Mouse (Mus musculus): Measurements from ENCODE around the gene Tln2.

Gene Tln2

GRCm38 (mm10) chr9:67559603-67560002, at the start of gene Tln2:
Tln2 (minus strand) TSS chr9:67559703.
- in situ Hi-C loops (cut with MboI; ENCODE audit: low pct_unique_long_range_greater_than_20kb in 1 of 2, low sequenced_read_pairs in 2 of 2, unreplicated experiment in 1 of 2), result no loop called here

- in situ Hi-C loops (cut with MboI; ENCODE audit: low pct_unique_long_range_greater_than_20kb in 1 of 2, low sequenced_read_pairs in 2 of 2, unreplicated experiment in 1 of 2), result no loop called here
These were observed 49.7 kb upstream of the Tln2 start for GRCm38 (mm10) chr9:67609226-67609625.

- in situ Hi-C loops (cut with MboI; ENCODE audit: low pct_unique_long_range_greater_than_20kb in 1 of 2, low sequenced_read_pairs in 2 of 2, unreplicated experiment in 1 of 2), result no loop called here
These were observed 48.4 kb upstream of the Tln2 start for GRCm38 (mm10) chr9:67607786-67608366.

- in situ Hi-C loops (cut with MboI; ENCODE audit: low pct_unique_long_range_greater_than_20kb in 1 of 2, low sequenced_read_pairs in 2 of 2, unreplicated experiment in 1 of 2), result no loop called here
These were observed 47.8 kb upstream of the Tln2 start for GRCm38 (mm10) chr9:67607268-67607667.

- in situ Hi-C loops (cut with MboI; ENCODE audit: low pct_unique_long_range_greater_than_20kb in 1 of 2, low sequenced_read_pairs in 2 of 2, unreplicated experiment in 1 of 2), result no loop called here
These were observed 46.4 kb upstream of the Tln2 start for GRCm38 (mm10) chr9:67605867-67606435.

GRCm38 (mm10) chr9:67604940-67605339, 45.4 kb upstream of the Tln2 start:
- in situ Hi-C loops (cut with MboI; ENCODE audit: low pct_unique_long_range_greater_than_20kb in 1 of 2, low sequenced_read_pairs in 2 of 2, unreplicated experiment in 1 of 2), result no loop called here

- in situ Hi-C loops (cut with MboI; ENCODE audit: low pct_unique_long_range_greater_than_20kb in 1 of 2, low sequenced_read_pairs in 2 of 2, unreplicated experiment in 1 of 2), result no loop called here
These were observed 42.8 kb upstream of the Tln2 start for GRCm38 (mm10) chr9:67602347-67602746.

- in situ Hi-C loops (cut with MboI; ENCODE audit: low pct_unique_long_range_greater_than_20kb in 1 of 2, low sequenced_read_pairs in 2 of 2, unreplicated experiment in 1 of 2), result no loop called here
These were observed 35.7 kb upstream of the Tln2 start for GRCm38 (mm10) chr9:67595221-67595620.

GRCm38 (mm10) chr9:67593469-67594141, 34.1 kb upstream of the Tln2 start:
- in situ Hi-C loops (cut with MboI; ENCODE audit: low pct_unique_long_range_greater_than_20kb in 1 of 2, low sequenced_read_pairs in 2 of 2, unreplicated experiment in 1 of 2), result no loop called here

- in situ Hi-C loops (cut with MboI; ENCODE audit: low pct_unique_long_range_greater_than_20kb in 1 of 2, low sequenced_read_pairs in 2 of 2, unreplicated experiment in 1 of 2), result no loop called here
These were observed 33.2 kb upstream of the Tln2 start for GRCm38 (mm10) chr9:67592726-67593125.

GRCm38 (mm10) chr9:67587111-67587510, 27.6 kb upstream of the Tln2 start:
- in situ Hi-C loops (cut with MboI; ENCODE audit: low pct_unique_long_range_greater_than_20kb in 1 of 2, low sequenced_read_pairs in 2 of 2, unreplicated experiment in 1 of 2), result no loop called here

GRCm38 (mm10) chr9:67586489-67586888, 27.0 kb upstream of the Tln2 start:
- in situ Hi-C loops (cut with MboI; ENCODE audit: low pct_unique_long_range_greater_than_20kb in 1 of 2, low sequenced_read_pairs in 2 of 2, unreplicated experiment in 1 of 2), result no loop called here

GRCm38 (mm10) chr9:67584871-67585270, 25.4 kb upstream of the Tln2 start:
- in situ Hi-C loops (cut with MboI; ENCODE audit: low pct_unique_long_range_greater_than_20kb in 1 of 2, low sequenced_read_pairs in 2 of 2, unreplicated experiment in 1 of 2), result no loop called here

- in situ Hi-C loops (cut with MboI; ENCODE audit: low pct_unique_long_range_greater_than_20kb in 1 of 2, low sequenced_read_pairs in 2 of 2, unreplicated experiment in 1 of 2), result no loop called here
These were observed 22.2 kb upstream of the Tln2 start for GRCm38 (mm10) chr9:67581581-67582280.

- in situ Hi-C loops (cut with MboI; ENCODE audit: low pct_unique_long_range_greater_than_20kb in 1 of 2, low sequenced_read_pairs in 2 of 2, unreplicated experiment in 1 of 2), result no loop called here
These were observed 20.0 kb upstream of the Tln2 start for GRCm38 (mm10) chr9:67579541-67579940.

GRCm38 (mm10) chr9:67574721-67575248, 15.3 kb upstream of the Tln2 start:
- in situ Hi-C loops (cut with MboI; ENCODE audit: low pct_unique_long_range_greater_than_20kb in 1 of 2, low sequenced_read_pairs in 2 of 2, unreplicated experiment in 1 of 2), result no loop called here

GRCm38 (mm10) chr9:67573683-67573979, 14.1 kb upstream of the Tln2 start:
- in situ Hi-C loops (cut with MboI; ENCODE audit: low pct_unique_long_range_greater_than_20kb in 1 of 2, low sequenced_read_pairs in 2 of 2, unreplicated experiment in 1 of 2), result no loop called here

GRCm38 (mm10) chr9:67572790-67573682, 13.5 kb upstream of the Tln2 start:
- in situ Hi-C loops (cut with MboI; ENCODE audit: low pct_unique_long_range_greater_than_20kb in 1 of 2, low sequenced_read_pairs in 2 of 2, unreplicated experiment in 1 of 2), result no loop called here
